Mouse (Mus musculus) embryonic fibroblast, embryonic 13.5 days (primary cell): ENCODE measurements around the gene Kcne1l. TPM values are rescaled to one million over a fixed set of nuclear protein-coding genes. Genes with fewer than 3 reads are reported as not detected.
A peak's percentile ranks its signal among the peaks of the same experiment; 100 is the strongest.

Experiments
- H3K27ac ChIP-seq: 2 replicates; pipeline ENCODE4 v1.5.1; 2012; ENCODE audit warnings: low read length, control low read depth, inconsistent platforms; ENCODE audit not compliant: insufficient read depth
- H3K4me1 ChIP-seq: 2 replicates; pipeline ENCODE4 v1.6.1; 2011; ENCODE audit warnings: low read length; ENCODE audit not compliant: control insufficient read depth, insufficient read depth
- H3K4me3 ChIP-seq: 2 replicates; pipeline ENCODE4 v1.5.1; 2011; ENCODE audit warnings: mild to moderate bottlenecking, control low read depth, low read length; ENCODE audit not compliant: insufficient read depth
- CTCF ChIP-seq: IDR thresholded peaks from 2 replicates; pipeline ENCODE4 v1.5.1; 2011; ENCODE audit warnings: mild to moderate bottlenecking, control low read depth, low read length, moderate library complexity, borderline replicate concordance; ENCODE audit not compliant: insufficient read depth
- POLR2A ChIP-seq: IDR thresholded peaks from 2 replicates; pipeline ENCODE4 v1.6.1; 2011; ENCODE audit warnings: low read depth, mild to moderate bottlenecking, control low read depth, low read length, moderate library complexity
- polyA plus RNA-seq: library from polyadenylated mRNA; stranded (reverse); fragments of >200 nt; gene quantifications from 2 replicates; pipeline ENCODE4 v1.2.4, GENCODE M21; 2011; ENCODE audit warnings: low read depth; ENCODE audit not compliant: missing spikeins, insufficient read length

The Kcne1l gene
- polyA plus RNA-seq: 1.2 TPM in 1 of 2 replicates, not detected in the other

GRCm38 (mm10) chrX:142305869-142306581, at the start of gene Kcne1l:
Gene Kcne1l (minus strand): TSS chrX:142306294.
- TF ChIP-seq POLR2A (no peak), CTCF (no peak)
- Histone ChIP-seq H3K27ac (no peak within 1 kb of the TSS), H3K4me3 (no peak within 1 kb of the TSS), H3K4me1 (0 out of 2 replicates have a peak, but pooled peaks cover 3% of the 10 kb centered on the region)

GRCm38 (mm10) chrX:142336207-142336606, 30.1 kb upstream of the Kcne1l start:
- no peak for TF ChIP-seq CTCF
- TF ChIP-seq POLR2A: no peak
- peaks cover 11% of the 10 kb centered on the region; the same call in 1 of the 2 replicates for H3K4me1 ChIP-seq
- H3K4me3 ChIP-seq: no peak overlapping the region
- no peak overlapping the region for H3K27ac ChIP-seq

GRCm38 (mm10) chrX:142335502-142335901, 29.4 kb upstream of the Kcne1l start:
- Histone ChIP-seq H3K4me3 (no peak overlapping the region), H3K4me1 (peaks cover 11% of the 10 kb centered on the region; the same call in 1 of the 2 replicates), H3K27ac (no peak overlapping the region)
- no peak for TF ChIP-seq POLR2A
- TF ChIP-seq CTCF: no peak

- no peak overlapping the region for H3K27ac ChIP-seq
- H3K4me1 ChIP-seq: no peaks in the 10 kb centered on the region
- H3K4me3 ChIP-seq: no peak overlapping the region
- TF ChIP-seq POLR2A: no peak
- no peak for TF ChIP-seq CTCF
These were observed 19.7 kb upstream of the Kcne1l start for GRCm38 (mm10) chrX:142325760-142326159.

- Histone ChIP-seq H3K4me3 (no peak overlapping the region), H3K27ac (no peak overlapping the region), H3K4me1 (no peaks in the 10 kb centered on the region)
- TF ChIP-seq CTCF (no peak), POLR2A (no peak)
These were observed 10.0 kb upstream of the Kcne1l start for GRCm38 (mm10) chrX:142316106-142316505.

- TF ChIP-seq CTCF: no peak
- Histone ChIP-seq H3K27ac (no peak overlapping the region), H3K4me1 (0 out of 2 replicates have a peak, but pooled peaks cover 3% of the 10 kb centered on the region), H3K4me3 (no peak overlapping the region)
These were observed 9.2 kb upstream of the Kcne1l start for GRCm38 (mm10) chrX:142315270-142315669.

GRCm38 (mm10) chrX:142314307-142315024, 8.4 kb upstream of the Kcne1l start:
- Histone ChIP-seq H3K4me3 (no peak overlapping the region), H3K4me1 (0 out of 2 replicates have a peak, but pooled peaks cover 3% of the 10 kb centered on the region), H3K27ac (no peak overlapping the region)
- TF ChIP-seq POLR2A (no peak), CTCF (peak; percentile 16; the same call in 1 of the 2 replicates)

GRCm38 (mm10) chrX:142310431-142310830, 4.3 kb upstream of the Kcne1l start:
- Histone ChIP-seq H3K4me1 (0 out of 2 replicates have a peak, but pooled peaks cover 3% of the 10 kb centered on the region), H3K4me3 (no peak overlapping the region), H3K27ac (no peak overlapping the region)
- TF ChIP-seq POLR2A: no peak
- TF ChIP-seq CTCF: no peak

GRCm38 (mm10) chrX:142305010-142305868, 855 bp downstream of the Kcne1l start:
- H3K4me3 ChIP-seq: no peak overlapping the region
- no peak for TF ChIP-seq CTCF
- TF ChIP-seq POLR2A: no peak
- no peaks in the 10 kb centered on the region for H3K4me1 ChIP-seq
- no peak overlapping the region for H3K27ac ChIP-seq
